Mouse (Mus musculus): ENCODE data around the gene Prr14l.

GRCm38 (mm10) chr5:32767004-32767403 is 87.1 kb downstream of the Prr14l start:
- no peak for TF ChIP-seq POLR2A (IDR thresholded peaks at IDR 0.05; ENCODE audit: borderline replicate concordance, control insufficient read depth, low read depth, low read length)
- no peak for TF ChIP-seq CTCF (IDR thresholded peaks at IDR 0.05; ENCODE audit: control insufficient read depth, insufficient read depth, low read length)
